Mouse (Mus musculus) brain, embryonic 14.5 days (tissue): ENCODE results near the gene Med8.

ENCODE experiments used
- CTCF ChIP-seq: fragments of 200-500 bp; IDR thresholded peaks from 2 replicates; pipeline ENCODE4 v1.5.1; 2012; ENCODE audit warnings: inconsistent platforms, mild to moderate bottlenecking, moderate library complexity, borderline replicate concordance; ENCODE audit not compliant: insufficient read depth, insufficient read length; ENCODE audit errors: extremely low read depth
- POLR2A ChIP-seq: fragments of 200-500 bp; IDR thresholded peaks from 2 replicates; pipeline ENCODE4 v1.6.1; 2012; ENCODE audit warnings: mild to moderate bottlenecking, inconsistent platforms, borderline replicate concordance; ENCODE audit not compliant: poor library complexity, insufficient read depth, insufficient read length, severe bottlenecking; ENCODE audit errors: extremely low read depth

DNA sequence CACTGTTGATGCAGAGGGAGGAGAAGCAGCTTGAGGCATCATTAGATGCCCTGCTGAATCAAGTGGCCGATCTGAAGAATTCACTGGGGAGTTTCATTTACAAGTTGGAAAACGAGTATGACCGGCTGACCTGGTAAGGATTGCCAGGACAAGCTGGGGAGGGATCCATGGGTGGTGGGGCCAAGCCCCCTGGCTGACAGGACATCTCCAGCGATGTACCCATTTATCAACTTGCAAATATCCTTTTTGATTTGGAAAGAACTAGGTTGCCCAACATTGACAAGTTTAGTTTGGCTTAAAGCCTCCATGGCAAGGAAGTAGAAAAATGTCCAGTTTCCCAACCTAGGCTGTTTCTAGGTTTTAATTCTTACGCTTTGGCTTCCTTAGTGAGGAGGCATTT lies 1.7 kb downstream of the Med8 start:
- no peak for TF ChIP-seq CTCF
- no peak for TF ChIP-seq POLR2A
